Mouse (Mus musculus) CH12.LX (cell line): ENCODE measurements at regions not wholly inside any gene's neighbourhood (a gene's known extent, or its start where the extent isn't known, plus 50 kb on each side); places are given as distances from the start of the nearest gene placed in this dataset.

Experiments
- DNase-seq: peaks from one replicate; pipeline ENCODE4 v3.0.0-alpha.2; 2013; ENCODE audit errors: extremely low read depth
- H3K27ac ChIP-seq: 2 replicates; pipeline ENCODE4 v1.5.1; 2012; ENCODE audit warnings: low read depth, mild to moderate bottlenecking, control low read depth, moderate library complexity; ENCODE audit not compliant: insufficient read depth
- H3K27me3 ChIP-seq: replicated peaks from 2 replicates; pipeline ENCODE3; 2012; ENCODE audit warnings: inconsistent platforms
- H3K36me3 ChIP-seq, 2 experiments: replicated peaks in 1 of 2; 2 replicates each; pipeline versions ENCODE3 to v1.6.1; 2012; ENCODE audit warnings: inconsistent platforms in 1 of 2, low read length in 1 of 2, mild to moderate bottlenecking in 1 of 2, mixed read lengths in 1 of 2, moderate library complexity in 1 of 2; ENCODE audit not compliant: control insufficient read depth in 1 of 2, insufficient read depth in 1 of 2
- H3K4me1 ChIP-seq, 2 experiments: 2 replicates each; pipeline ENCODE4 v1.6.1; 2012; ENCODE audit warnings: inconsistent platforms in 1 of 2, moderate library complexity in 1 of 2; ENCODE audit not compliant: insufficient read depth in 2 of 2, control insufficient read depth in 1 of 2
- H3K4me2 ChIP-seq: 2 replicates; pipeline ENCODE4 v1.6.1; 2012; ENCODE audit warnings: low read depth, mild to moderate bottlenecking, control low read depth; ENCODE audit not compliant: poor library complexity, insufficient read depth, severe bottlenecking
- H3K4me3 ChIP-seq, 3 experiments: fragments of 150-350 bp in 1 of 3; sonication (generic) in 1 of 3; replicated peaks in 1 of 3; 2 replicates each; pipeline versions ENCODE3 to v1.5.1; 2011 to 2012; ENCODE audit warnings: low read depth in 2 of 3, low read length in 2 of 3, mild to moderate bottlenecking in 2 of 3, moderate library complexity in 2 of 3, control low read depth in 1 of 3, improper control_type of control experiment in 1 of 3, inconsistent platforms in 1 of 3, mixed read lengths in 1 of 3; ENCODE audit not compliant: poor library complexity in 1 of 3
- H3K79me2 ChIP-seq: replicated peaks from 2 replicates; pipeline ENCODE4 v1.6.1; 2012; ENCODE audit warnings: mild to moderate bottlenecking, moderate library complexity; ENCODE audit not compliant: control insufficient read depth, poor library complexity, insufficient read depth, severe bottlenecking; ENCODE audit errors: extremely low read depth
- H3K9ac ChIP-seq: 2 replicates; pipeline ENCODE4 v1.6.1; 2012; ENCODE audit warnings: low read depth, mild to moderate bottlenecking, control low read depth, moderate library complexity; ENCODE audit not compliant: insufficient read depth
- H3K9me3 ChIP-seq: replicated peaks from 2 replicates; pipeline ENCODE3; 2012; ENCODE audit warnings: low read length, inconsistent platforms, mixed read lengths
- BHLHE40 ChIP-seq: IDR thresholded peaks from 2 replicates; pipeline ENCODE4 v1.6.1; 2011; ENCODE audit warnings: mild to moderate bottlenecking, low read depth, low read length, improper control_type of control experiment
- CHD2 ChIP-seq: IDR thresholded peaks from 2 replicates; pipeline ENCODE4 v1.6.1; 2011; ENCODE audit warnings: low read length, improper control_type of control experiment
- E2F4 ChIP-seq: IDR thresholded peaks from 2 replicates; pipeline ENCODE4 v1.6.1; 2011; ENCODE audit warnings: low read depth, low read length, improper control_type of control experiment; ENCODE audit not compliant: insufficient replicate concordance
- ETS1 ChIP-seq: conservative IDR thresholded peaks from 2 replicates; pipeline ENCODE4 v1.6.1; 2012; ENCODE audit warnings: low read depth, mild to moderate bottlenecking, inconsistent platforms, low read length, improper control_type of control experiment, moderate library complexity
- GABPA ChIP-seq: IDR thresholded peaks from 2 replicates; pipeline ENCODE4 v1.6.1; 2012; ENCODE audit warnings: low read depth, low read length, improper control_type of control experiment, inconsistent platforms; ENCODE audit not compliant: insufficient replicate concordance
- HCFC1 ChIP-seq: IDR thresholded peaks from 2 replicates; pipeline ENCODE4 v1.6.1; 2012; ENCODE audit warnings: low read depth, mild to moderate bottlenecking, inconsistent platforms, low read length, improper control_type of control experiment
- IRF4 ChIP-seq: IDR thresholded peaks from 2 replicates; pipeline ENCODE4 v1.6.1; 2014; ENCODE audit warnings: low read depth, mild to moderate bottlenecking, inconsistent platforms, low read length, improper control_type of control experiment
- JUND ChIP-seq: conservative IDR thresholded peaks from 2 replicates; pipeline ENCODE4 v1.6.1; 2011; ENCODE audit warnings: low read depth, low read length, improper control_type of control experiment
- MAFK ChIP-seq: IDR thresholded peaks from 2 replicates; pipeline ENCODE4 v1.6.1; 2011; ENCODE audit warnings: low read length, improper control_type of control experiment; ENCODE audit not compliant: insufficient replicate concordance
- MEF2A ChIP-seq: IDR thresholded peaks from 2 replicates; pipeline ENCODE4 v1.6.1; 2014; ENCODE audit warnings: low read depth, mild to moderate bottlenecking, inconsistent platforms, low read length, improper control_type of control experiment, borderline replicate concordance
- POLR2A ChIP-seq: IDR thresholded peaks from 2 replicates; pipeline ENCODE4 v1.6.1; 2011; ENCODE audit warnings: low read depth, mild to moderate bottlenecking, improper control_type of control experiment, low read length
- RAD21 ChIP-seq: IDR thresholded peaks from 2 replicates; pipeline ENCODE4 v1.6.1; 2011; ENCODE audit warnings: low read depth, mild to moderate bottlenecking, low read length, improper control_type of control experiment, moderate library complexity
- RCOR1 ChIP-seq: conservative IDR thresholded peaks from 2 replicates; pipeline ENCODE4 v1.6.1; 2012; ENCODE audit warnings: low read depth, mild to moderate bottlenecking, inconsistent platforms, low read length, improper control_type of control experiment
- UBTF ChIP-seq: IDR thresholded peaks from 2 replicates; pipeline ENCODE4 v1.6.1; 2012; ENCODE audit warnings: low read depth, mild to moderate bottlenecking, inconsistent platforms, low read length, improper control_type of control experiment, moderate library complexity
- USF1 ChIP-seq: IDR thresholded peaks from 2 replicates; pipeline ENCODE4 v1.6.1; 2014; ENCODE audit warnings: low read depth, mild to moderate bottlenecking, inconsistent platforms, low read length, improper control_type of control experiment
- USF2 ChIP-seq: conservative IDR thresholded peaks from 2 replicates; pipeline ENCODE4 v1.6.1; 2011; ENCODE audit warnings: low read depth, low read length, improper control_type of control experiment
- ZC3H11A ChIP-seq: IDR thresholded peaks from 2 replicates; pipeline ENCODE4 v1.6.1; 2012; ENCODE audit warnings: low read depth, mild to moderate bottlenecking, inconsistent platforms, low read length, improper control_type of control experiment
- ZNF384 ChIP-seq: IDR thresholded peaks from 2 replicates; pipeline ENCODE4 v1.6.1; 2012; ENCODE audit warnings: low read depth, low read length, improper control_type of control experiment, inconsistent platforms
- dilution Hi-C: fragments of 300-500 bp; cut with MboI; formaldehyde crosslinking; loops from 2 replicates; pipeline ENCODE4 v1.14.3; 2020; ENCODE audit warnings: low sequenced_read_pairs; ENCODE audit not compliant: extremely low pct_unique_long_range_greater_than_20kb, extremely low pct_ligation_motif_present
- in situ Hi-C: fragments of 300-500 bp; cut with MboI; formaldehyde crosslinking; loops from 3 replicates; pipeline ENCODE4 v1.14.3; 2019; ENCODE audit warnings: low sequenced_read_pairs, low pct_ligation_motif_present, low pct_unique_long_range_greater_than_20kb, mixed read lengths

- Histone ChIP-seq H3K79me2 (no peaks in the 10 kb centered on the region), H3K4me2 (no peak overlapping the region), H3K9ac (no peak overlapping the region), H3K9me3 (no peaks in the 10 kb centered on the region), H3K4me1 (peaks cover 17 to 48% of the 10 kb centered on the region in 2 experiments), H3K36me3 (no peaks in the 10 kb centered on the region), H3K27me3 (no peaks in the 10 kb centered on the region), H3K4me3 (no peak overlapping the region), H3K27ac (no peak overlapping the region)
- dilution Hi-C loops = no loop called here
- no peak for DNase-seq
- TF ChIP-seq BHLHE40 = no peak
- TF ChIP-seq IRF4 = no peak
- in situ Hi-C loops = no loop called here
Observed at GRCm38 (mm10) chrX:11893606-11894279, 266.4 kb downstream of the Bcor start.

- TF ChIP-seq UBTF = no peak
- TF ChIP-seq MEF2A = no peak
- no peak for TF ChIP-seq GABPA
- TF ChIP-seq IRF4 = no peak
- TF ChIP-seq USF1 = no peak
- TF ChIP-seq ZNF384 = no peak
- TF ChIP-seq ZC3H11A = no peak
- no peak for TF ChIP-seq RCOR1
- TF ChIP-seq ETS1 = no peak
- no peak for TF ChIP-seq USF2
- no peak for TF ChIP-seq JUND
- TF ChIP-seq POLR2A = no peak
- TF ChIP-seq CHD2 = no peak
- TF ChIP-seq E2F4 = no peak
- no peak for TF ChIP-seq MAFK
- no peak for TF ChIP-seq RAD21
- TF ChIP-seq HCFC1 = no peak
- Histone ChIP-seq H3K79me2 (no peaks in the 10 kb centered on the region), H3K27me3 (no peaks in the 10 kb centered on the region), H3K27ac (no peak overlapping the region), H3K4me3 (no peak overlapping the region), H3K4me1 (peaks cover 17 to 48% of the 10 kb centered on the region in 2 experiments), H3K9ac (no peak overlapping the region), H3K4me2 (no peak overlapping the region), H3K36me3 (no peaks in the 10 kb centered on the region), H3K9me3 (no peaks in the 10 kb centered on the region)
- no peak for DNase-seq
- in situ Hi-C loops (no loop called here), dilution Hi-C loops (no loop called here)
Observed at GRCm38 (mm10) chrX:11894280-11894662, 265.9 kb downstream of the Bcor start.
